Mouse (Mus musculus): ENCODE measurements around the gene Kif3a. TPM values are rescaled to one million over a fixed set of nuclear protein-coding genes. Genes with fewer than 3 reads are reported as not detected.

Kif3a gene
- polyA plus RNA-seq (2015; fragmentation: Illumina TruSeq; extraction: RNeasy Lipid Tissue Mini Kit (QIAGEN cat#74804); ENCODE audit: low read depth, low replicate concordance) = 96.0 TPM

DNA sequence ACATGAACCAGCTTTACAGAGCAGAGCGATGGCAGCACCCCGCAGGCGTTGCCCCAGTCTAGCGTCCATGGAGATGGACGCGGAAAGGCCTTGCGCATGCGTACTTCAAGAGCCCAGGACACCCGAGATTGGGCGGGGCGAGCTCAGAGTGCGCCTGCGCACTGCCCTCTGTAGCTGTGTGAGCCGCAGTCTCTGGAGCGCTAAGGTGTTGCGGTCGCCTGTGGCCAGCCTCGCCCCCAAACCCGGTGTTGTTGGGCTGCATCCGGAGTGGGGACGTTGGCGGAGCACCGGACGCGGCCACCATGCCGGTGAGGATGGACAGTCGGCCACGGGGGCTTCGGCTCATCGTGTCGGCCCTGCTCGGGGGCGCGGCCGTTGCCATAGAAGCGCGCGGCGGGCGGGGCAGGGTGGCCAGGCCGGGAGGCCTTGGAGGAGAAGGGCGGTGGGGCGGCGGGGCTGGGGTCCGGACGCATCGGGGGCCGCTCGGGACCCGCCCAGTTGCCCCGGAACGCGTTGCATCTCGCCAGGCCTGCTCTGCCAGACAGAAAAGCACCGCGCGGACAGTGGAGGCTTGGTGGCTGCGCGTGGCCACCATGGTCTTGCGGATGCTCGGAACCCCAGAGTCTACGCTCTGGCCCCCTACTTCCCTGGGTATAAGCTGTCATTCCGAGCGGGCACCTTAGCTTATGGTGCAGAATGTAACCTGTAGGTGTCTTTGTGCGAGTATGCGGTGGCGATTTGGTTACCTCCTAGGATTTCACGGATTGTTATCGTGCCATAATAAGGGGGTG is at the start of gene Kif3a:
Gene Kif3a (plus strand): TSS at position 156 of the 791 bp plus-strand sequence.

DNA sequence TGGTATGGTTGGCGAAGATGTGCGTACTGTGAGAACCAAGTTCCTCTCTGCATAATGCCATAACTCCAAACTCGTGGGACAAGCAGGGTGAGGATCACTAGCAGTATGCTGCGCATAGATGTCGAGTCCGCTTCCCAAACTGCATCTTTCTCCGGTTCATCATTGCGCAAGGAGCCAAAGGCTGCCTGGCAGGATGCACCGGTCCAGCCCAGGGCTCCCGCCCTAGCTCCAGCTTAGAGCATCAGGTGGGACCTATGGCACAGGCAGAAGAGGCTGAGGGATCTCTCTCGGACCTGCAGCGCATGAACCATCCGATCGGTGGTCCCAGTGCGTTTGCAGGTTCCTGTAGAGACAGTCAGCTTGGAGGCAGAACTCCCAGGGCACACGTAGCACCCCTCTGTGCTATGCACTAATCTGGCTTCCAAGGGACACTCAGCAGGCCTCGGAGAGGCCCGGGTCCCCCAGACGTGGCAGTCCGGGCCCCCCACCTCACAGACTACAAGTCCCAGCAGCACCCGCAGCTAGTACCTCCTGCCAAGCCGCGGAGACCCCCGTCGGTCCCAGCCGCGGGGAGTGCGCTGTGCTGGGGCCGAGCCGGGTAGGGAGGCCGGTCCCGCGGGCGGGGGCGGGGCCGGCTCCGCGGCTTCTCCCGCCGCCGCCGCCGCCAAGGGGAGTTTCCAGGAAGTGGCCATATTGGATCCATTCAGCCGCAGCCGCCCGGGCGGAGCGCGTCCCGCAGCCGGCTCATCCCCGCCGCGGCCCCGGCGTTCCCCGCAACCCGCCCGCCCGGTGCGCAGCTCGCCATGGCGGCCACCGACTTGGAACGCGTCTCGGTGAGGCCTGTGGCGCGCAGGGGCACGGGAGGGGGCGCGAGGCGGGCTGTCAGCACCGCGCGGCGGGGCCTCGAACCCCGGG is 47.7 kb upstream of the Kif3a start, which contains the start of gene Sept8:
Gene Sept8 (plus strand): TSS at position 51 of the 915 bp plus-strand sequence.

DNA sequence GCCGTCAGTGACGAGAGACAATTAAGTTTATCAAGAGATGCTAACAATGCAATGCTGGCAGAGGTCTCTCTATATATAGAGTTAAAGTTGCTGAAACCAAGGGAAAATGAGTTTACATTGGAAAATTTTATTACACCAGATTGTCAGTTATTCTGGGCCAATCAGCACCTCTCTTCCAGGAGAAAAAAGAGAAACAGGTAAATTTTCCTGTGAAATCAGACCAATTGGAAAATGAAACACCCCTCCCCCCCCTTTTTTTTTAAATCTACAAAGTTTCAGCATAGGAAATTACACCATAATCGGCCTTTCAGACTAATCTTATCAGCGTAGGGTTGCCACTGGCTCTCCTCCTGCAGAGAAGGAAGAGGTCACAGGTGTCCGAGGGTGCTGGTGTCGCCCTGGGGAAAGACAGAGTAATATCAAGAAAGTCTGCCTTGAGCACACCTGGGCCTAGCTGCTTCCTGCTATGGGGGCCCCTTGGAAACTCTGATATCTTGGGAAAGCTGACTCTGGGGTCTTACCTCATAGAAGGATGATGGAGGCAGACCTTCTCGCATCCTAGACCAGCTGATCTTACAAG is 51.5 kb downstream of the Kif3a start, which contains the start of gene Il4:
Gene Il4 (minus strand): TSS at position 51 of the 580 bp plus-strand sequence.

DNA sequence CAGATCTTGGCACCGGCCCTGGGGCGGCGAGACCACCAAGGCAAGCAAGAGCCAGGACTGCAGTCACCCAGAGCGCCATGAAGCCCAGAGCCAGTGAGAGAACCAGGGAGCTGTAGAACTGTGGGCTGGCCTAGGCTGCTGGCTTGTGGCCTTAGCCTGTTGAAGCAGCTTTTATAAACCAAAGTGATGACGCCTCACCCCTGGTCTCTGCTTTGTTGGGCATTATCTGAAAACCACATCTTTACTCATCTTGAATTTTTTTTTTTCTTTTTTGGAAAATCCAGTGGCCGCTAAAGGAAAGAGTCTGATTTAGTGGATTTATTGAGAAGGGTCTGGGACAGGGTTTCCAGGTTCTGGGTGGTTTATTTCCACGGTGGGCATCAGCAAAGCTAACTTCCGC is 67.4 kb downstream of the Kif3a start, which contains the start of gene Il13:
Gene Il13 (minus strand): TSS at position 147 of the 400 bp plus-strand sequence.

Other genes with a start within 250 kb of the Kif3a start
- gene Zcchc10, start 242.7 kb upstream of the Kif3a start, polyA plus RNA-seq (2015; fragmentation: Illumina TruSeq; extraction: RNeasy Lipid Tissue Mini Kit (QIAGEN cat#74804); ENCODE audit: low read depth, low replicate concordance) = 17.2 TPM
- gene Aff4, start 216.5 kb upstream of the Kif3a start, polyA plus RNA-seq (2015; fragmentation: Illumina TruSeq; extraction: RNeasy Lipid Tissue Mini Kit (QIAGEN cat#74804); ENCODE audit: low read depth, low replicate concordance) = 70.9 TPM
- not detected for gene Leap2, start 144.2 kb upstream of the Kif3a start, polyA plus RNA-seq (2015; fragmentation: Illumina TruSeq; extraction: RNeasy Lipid Tissue Mini Kit (QIAGEN cat#74804); ENCODE audit: low read depth, low replicate concordance)
- 494 TPM for gene Uqcrq, start 136.5 kb upstream of the Kif3a start, polyA plus RNA-seq (2015; fragmentation: Illumina TruSeq; extraction: RNeasy Lipid Tissue Mini Kit (QIAGEN cat#74804); ENCODE audit: low read depth, low replicate concordance)
- 1.9 TPM for gene Gdf9, start 136.4 kb upstream of the Kif3a start, polyA plus RNA-seq (2015; fragmentation: Illumina TruSeq; extraction: RNeasy Lipid Tissue Mini Kit (QIAGEN cat#74804); ENCODE audit: low read depth, low replicate concordance)
- not detected for gene Gm10447, start 110.3 kb upstream of the Kif3a start, polyA plus RNA-seq (2015; fragmentation: Illumina TruSeq; extraction: RNeasy Lipid Tissue Mini Kit (QIAGEN cat#74804); ENCODE audit: low read depth, low replicate concordance)
- 4.6 TPM for gene Shroom1, start 110.2 kb upstream of the Kif3a start, polyA plus RNA-seq (2015; fragmentation: Illumina TruSeq; extraction: RNeasy Lipid Tissue Mini Kit (QIAGEN cat#74804); ENCODE audit: low read depth, low replicate concordance)
- not detected for gene Gm9837, start 96.9 kb upstream of the Kif3a start, polyA plus RNA-seq (2015; fragmentation: Illumina TruSeq; extraction: RNeasy Lipid Tissue Mini Kit (QIAGEN cat#74804); ENCODE audit: low read depth, low replicate concordance)
- 0.54 TPM for gene Gm9945, start 87.2 kb upstream of the Kif3a start, polyA plus RNA-seq (2015; fragmentation: Illumina TruSeq; extraction: RNeasy Lipid Tissue Mini Kit (QIAGEN cat#74804); ENCODE audit: low read depth, low replicate concordance)
- gene Sowaha, start 87.1 kb upstream of the Kif3a start, polyA plus RNA-seq (2015; fragmentation: Illumina TruSeq; extraction: RNeasy Lipid Tissue Mini Kit (QIAGEN cat#74804); ENCODE audit: low read depth, low replicate concordance) = 42.6 TPM
- 294 TPM for gene Sept8, start 48.1 kb upstream of the Kif3a start, polyA plus RNA-seq (2015; fragmentation: Illumina TruSeq; extraction: RNeasy Lipid Tissue Mini Kit (QIAGEN cat#74804); ENCODE audit: low read depth, low replicate concordance)
- not detected for gene Il4, start 51.3 kb downstream of the Kif3a start, polyA plus RNA-seq (2015; fragmentation: Illumina TruSeq; extraction: RNeasy Lipid Tissue Mini Kit (QIAGEN cat#74804); ENCODE audit: low read depth, low replicate concordance)
- not detected for gene Il13, start 67.3 kb downstream of the Kif3a start, polyA plus RNA-seq (2015; fragmentation: Illumina TruSeq; extraction: RNeasy Lipid Tissue Mini Kit (QIAGEN cat#74804); ENCODE audit: low read depth, low replicate concordance)
- gene Rad50, start 139.9 kb downstream of the Kif3a start, polyA plus RNA-seq (2015; fragmentation: Illumina TruSeq; extraction: RNeasy Lipid Tissue Mini Kit (QIAGEN cat#74804); ENCODE audit: low read depth, low replicate concordance) = 6.5 TPM
- gene Il5, start 153.4 kb downstream of the Kif3a start, polyA plus RNA-seq (2015; fragmentation: Illumina TruSeq; extraction: RNeasy Lipid Tissue Mini Kit (QIAGEN cat#74804); ENCODE audit: low read depth, low replicate concordance) = not detected
- 7.9 TPM for gene Irf1, start 202.6 kb downstream of the Kif3a start, polyA plus RNA-seq (2015; fragmentation: Illumina TruSeq; extraction: RNeasy Lipid Tissue Mini Kit (QIAGEN cat#74804); ENCODE audit: low read depth, low replicate concordance)
- gene Gm17334, start 205.8 kb downstream of the Kif3a start, polyA plus RNA-seq (2015; fragmentation: Illumina TruSeq; extraction: RNeasy Lipid Tissue Mini Kit (QIAGEN cat#74804); ENCODE audit: low read depth, low replicate concordance) = 0.92 TPM

Data from brain, adult 10 weeks (tissue).